Mouse (Mus musculus) embryonic facial prominence, embryonic 13.5 days (tissue): ENCODE data around the gene Fkbp7. TPM values are rescaled to one million over a fixed set of nuclear protein-coding genes. Genes with fewer than 3 reads are reported as not detected.

Experiments
- ATAC-seq: fragments of 200-750 bp; cut with Nextera tagmentation; 2 replicates; pipeline ENCODE4 v1.8.0; 2017; ENCODE audit warnings: low read depth; ENCODE audit not compliant: insufficient number of reproducible peaks, insufficient read depth, low FRiP score, low TSS enrichment
- H3K27ac ChIP-seq: fragments of 300-500 bp; sonication (generic); 2 replicates; pipeline ENCODE4 v1.5.1; 2015; ENCODE audit warnings: moderate library complexity, mild to moderate bottlenecking, inconsistent platforms
- H3K27me3 ChIP-seq: fragments of 300-500 bp; sonication (generic); 2 replicates; pipeline ENCODE4 v1.6.1; 2015; ENCODE audit warnings: mild to moderate bottlenecking, inconsistent platforms
- H3K36me3 ChIP-seq: fragments of 300-500 bp; sonication (generic); 2 replicates; pipeline ENCODE4 v1.6.1; 2015; ENCODE audit warnings: mild to moderate bottlenecking, inconsistent platforms
- H3K4me1 ChIP-seq: fragments of 300-500 bp; sonication (generic); 2 replicates; pipeline ENCODE4 v1.6.1; 2015; ENCODE audit warnings: inconsistent platforms
- H3K4me2 ChIP-seq: fragments of 300-500 bp; sonication (generic); 2 replicates; pipeline ENCODE4 v1.6.1; 2015; ENCODE audit warnings: moderate library complexity, mild to moderate bottlenecking, inconsistent platforms
- H3K4me3 ChIP-seq: fragments of 300-500 bp; sonication (generic); 2 replicates; pipeline ENCODE4 v1.5.1; 2015; ENCODE audit warnings: mild to moderate bottlenecking, inconsistent platforms
- H3K9ac ChIP-seq: fragments of 300-500 bp; sonication (generic); 2 replicates; pipeline ENCODE4 v1.6.1; 2015; ENCODE audit warnings: mild to moderate bottlenecking, inconsistent platforms
- H3K9me3 ChIP-seq: fragments of 300-500 bp; sonication (generic); 2 replicates; pipeline ENCODE4 v1.6.1; 2016; ENCODE audit warnings: inconsistent platforms
- WGBS: fragments of 180-500 bp; shearing (Covaris S2); methylation state at CpG from one replicate; pipeline ENCODE4 v1.1.7; 2015; ENCODE audit warnings: mixed read lengths; 5-methylcytosine and 5-hydroxymethylcytosine counted together
- polyA plus RNA-seq: library from polyadenylated mRNA; unstranded; fragments of >200 nt; fragmentation: Nextera tagmentation; extraction: Ambion mirVana; gene quantifications from 2 replicates; pipeline ENCODE4 v1.2.1, GENCODE M21; 2015

Fkbp7 gene
- polyA plus RNA-seq, 1 experiment from 2014 or later = 95.8 TPM

GRCm38 (mm10) chr2:76659419-76659818 is 13.5 kb downstream of the Fkbp7 start:
- ATAC-seq = no peak
- H3K9me3 ChIP-seq = no peaks in the 10 kb centered on the region
- peaks cover 25% of the 10 kb centered on the region for H3K36me3 ChIP-seq
- no peak overlapping the region for H3K27ac ChIP-seq
- H3K4me3 ChIP-seq = no peak overlapping the region
- no peak overlapping the region for H3K4me2 ChIP-seq
- no peaks in the 10 kb centered on the region for H3K27me3 ChIP-seq
- peaks cover 4% of the 10 kb centered on the region; the same call in 1 of the 2 replicates for H3K4me1 ChIP-seq
- 45% methylated on average over 6 of the region's 8 CpGs for WGBS
- H3K9ac ChIP-seq = no peak overlapping the region

DNA sequence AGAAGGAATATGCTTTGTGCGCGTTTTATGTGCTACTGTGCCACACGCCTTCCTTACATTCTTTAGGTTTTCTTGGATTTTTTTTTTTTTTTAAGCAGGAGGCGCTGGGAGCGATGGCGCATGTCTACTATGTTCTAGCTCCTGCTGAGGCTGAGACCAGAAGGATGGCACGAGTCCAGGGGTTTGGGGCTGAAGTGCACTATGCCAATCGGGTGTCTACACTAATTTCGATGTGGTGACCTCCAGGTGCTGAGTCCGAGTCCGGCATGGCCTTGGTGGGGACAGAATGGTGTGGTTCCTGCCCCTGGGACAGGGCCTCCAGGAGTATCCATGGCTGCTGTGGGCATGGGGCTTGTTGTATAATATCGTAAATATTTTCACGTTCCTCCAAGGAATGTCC is 14.4 kb downstream of the Fkbp7 start:
- ATAC-seq = no peak
- Histone ChIP-seq H3K4me1 (peaks cover 4% of the 10 kb centered on the region; the same call in 1 of the 2 replicates), H3K4me2 (no peak overlapping the region), H3K27ac (no peak overlapping the region), H3K27me3 (no peaks in the 10 kb centered on the region), H3K36me3 (peaks cover 18% of the 10 kb centered on the region), H3K4me3 (no peak overlapping the region), H3K9me3 (no peaks in the 10 kb centered on the region), H3K9ac (no peak overlapping the region)
- 79% methylated on average over 13 of the region's 13 CpGs for WGBS

- WGBS = 6% methylated on average over 1 of the region's 1 CpGs
- H3K36me3 ChIP-seq = no peaks in the 10 kb centered on the region
- no peak overlapping the region for H3K4me2 ChIP-seq
- no peak for ATAC-seq
- no peaks in the 10 kb centered on the region for H3K9me3 ChIP-seq
- no peak overlapping the region for H3K4me3 ChIP-seq
- no peak overlapping the region for H3K27ac ChIP-seq
- no peaks in the 10 kb centered on the region for H3K27me3 ChIP-seq
- no peak overlapping the region for H3K9ac ChIP-seq
- H3K4me1 ChIP-seq = peaks cover 4% of the 10 kb centered on the region; the same call in 1 of the 2 replicates
Observed at GRCm38 (mm10) chr2:76655982-76656381, 16.9 kb downstream of the Fkbp7 start.

DNA sequence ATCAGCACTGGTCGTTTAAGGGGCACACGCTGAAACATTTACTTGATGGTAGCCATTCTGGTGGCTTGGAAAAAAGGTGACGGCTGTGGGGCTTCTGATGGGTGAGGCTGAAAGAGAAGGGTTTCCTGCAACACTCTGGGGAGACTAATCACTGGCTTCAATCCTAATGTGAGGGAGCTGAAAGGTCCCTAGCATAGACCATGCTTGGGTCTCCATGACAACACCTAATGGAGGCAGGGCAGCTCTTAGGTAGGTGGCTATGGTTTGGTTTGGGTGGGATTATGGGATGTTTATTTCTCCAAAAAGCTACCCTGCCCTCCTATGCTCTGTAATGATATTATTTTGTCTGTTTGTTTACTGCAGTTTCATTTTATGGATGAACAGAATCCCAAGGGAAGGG is 17.5 kb downstream of the Fkbp7 start:
- no peak overlapping the region for H3K9ac ChIP-seq
- H3K9me3 ChIP-seq = no peaks in the 10 kb centered on the region
- H3K36me3 ChIP-seq = no peaks in the 10 kb centered on the region
- H3K4me2 ChIP-seq = no peak overlapping the region
- 82% methylated on average over 3 of the region's 3 CpGs for WGBS
- ATAC-seq = no peak
- H3K4me1 ChIP-seq = peaks cover 4% of the 10 kb centered on the region; the same call in 1 of the 2 replicates
- H3K27me3 ChIP-seq = no peaks in the 10 kb centered on the region
- no peak overlapping the region for H3K27ac ChIP-seq
- H3K4me3 ChIP-seq = no peak overlapping the region

- Histone ChIP-seq H3K9me3 (no peaks in the 10 kb centered on the region), H3K4me3 (no peak overlapping the region), H3K27me3 (no peaks in the 10 kb centered on the region), H3K27ac (no peak overlapping the region), H3K4me2 (no peak overlapping the region), H3K36me3 (no peaks in the 10 kb centered on the region), H3K9ac (no peak overlapping the region), H3K4me1 (peaks cover 4% of the 10 kb centered on the region; the same call in 1 of the 2 replicates)
- 74% methylated on average over 5 of the region's 5 CpGs for WGBS
- no peak for ATAC-seq
Observed at GRCm38 (mm10) chr2:76654646-76655045, 18.3 kb downstream of the Fkbp7 start.

DNA sequence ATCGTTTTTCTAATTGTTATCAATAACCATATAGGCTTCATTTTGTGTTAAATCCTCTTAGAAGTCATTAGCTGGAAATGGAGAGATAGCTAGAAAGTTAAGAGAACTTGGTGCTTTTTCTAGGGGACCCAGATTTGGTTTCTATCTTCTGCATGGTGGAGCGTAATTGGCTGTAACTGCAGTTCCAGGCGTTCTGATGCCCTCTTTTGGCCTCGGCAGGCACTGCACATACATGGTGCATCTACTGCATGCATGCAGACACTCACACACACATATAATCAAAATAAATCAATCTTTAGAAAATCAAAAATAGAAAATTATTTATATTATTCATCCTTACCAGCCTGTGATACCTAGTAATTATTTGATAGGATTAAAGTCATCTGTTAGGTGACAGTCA is 19.8 kb downstream of the Fkbp7 start:
- Histone ChIP-seq H3K27ac (no peak overlapping the region), H3K27me3 (no peaks in the 10 kb centered on the region), H3K4me2 (no peak overlapping the region), H3K9ac (no peak overlapping the region), H3K9me3 (no peaks in the 10 kb centered on the region), H3K36me3 (no peaks in the 10 kb centered on the region), H3K4me3 (no peak overlapping the region), H3K4me1 (0 out of 2 replicates have a peak, but pooled peaks cover 5% of the 10 kb centered on the region)
- ATAC-seq = no peak
- WGBS = 94% methylated on average over 4 of the region's 4 CpGs

DNA sequence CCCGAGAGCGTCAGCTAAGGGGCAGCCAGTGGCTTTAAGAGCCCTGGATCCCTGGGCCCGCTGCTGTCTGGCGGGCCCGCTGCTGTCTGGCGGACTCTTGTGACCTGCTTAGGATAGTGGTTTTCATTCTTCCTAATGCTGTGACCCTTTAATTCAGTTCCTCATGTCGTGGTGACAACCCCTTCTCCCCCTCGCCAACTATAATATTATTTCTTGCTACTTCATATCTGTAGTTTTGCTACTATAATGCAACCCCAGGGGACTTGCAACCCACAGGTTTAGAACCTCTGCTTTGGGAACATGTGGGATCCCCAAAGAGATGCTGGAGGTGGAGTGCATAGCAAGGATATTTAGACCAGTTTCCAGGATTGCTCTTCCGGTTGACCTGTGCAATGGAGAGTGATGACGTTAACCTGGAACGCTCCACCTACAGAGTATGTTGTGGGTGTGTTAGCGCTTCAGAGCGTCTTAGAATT is 24.2 kb downstream of the Fkbp7 start:
- Histone ChIP-seq H3K36me3 (peaks cover 8% of the 10 kb centered on the region), H3K4me2 (peak overlapping the region; percentile 81), H3K9ac (peak overlapping the region; percentile 72), H3K4me3 (peak overlapping the region; percentile 86), H3K27me3 (no peaks in the 10 kb centered on the region), H3K4me1 (peaks cover 15% of the 10 kb centered on the region), H3K9me3 (no peaks in the 10 kb centered on the region), H3K27ac (peak overlapping the region; percentile 90)
- WGBS = 27% methylated on average over 13 of the region's 13 CpGs
- ATAC-seq = no peak

- peak within 1 kb of the TSS; percentile 86 for H3K4me3 ChIP-seq
- no peaks in the 10 kb centered on the region for H3K27me3 ChIP-seq
- ATAC-seq = peak; percentile 99
- peak within 1 kb of the TSS; percentile 90 for H3K27ac ChIP-seq
- H3K4me2 ChIP-seq = peak within 1 kb of the TSS; percentile 81
- peak within 1 kb of the TSS; percentile 93 for H3K9ac ChIP-seq
- H3K36me3 ChIP-seq = peaks cover 13% of the 10 kb centered on the region
- peaks cover 15% of the 10 kb centered on the region for H3K4me1 ChIP-seq
- H3K9me3 ChIP-seq = no peaks in the 10 kb centered on the region
- under 1% methylated on average over 38 of the region's 42 CpGs for WGBS
Observed at GRCm38 (mm10) chr2:76647883-76648570, 24.9 kb downstream of the Fkbp7 start, which contains the start of the genes Prkra and Pjvk. Gene Prkra, minus strand, starts transcription at chr2:76648015. Gene Pjvk, plus strand, starts transcription at chr2:76648476.

DNA sequence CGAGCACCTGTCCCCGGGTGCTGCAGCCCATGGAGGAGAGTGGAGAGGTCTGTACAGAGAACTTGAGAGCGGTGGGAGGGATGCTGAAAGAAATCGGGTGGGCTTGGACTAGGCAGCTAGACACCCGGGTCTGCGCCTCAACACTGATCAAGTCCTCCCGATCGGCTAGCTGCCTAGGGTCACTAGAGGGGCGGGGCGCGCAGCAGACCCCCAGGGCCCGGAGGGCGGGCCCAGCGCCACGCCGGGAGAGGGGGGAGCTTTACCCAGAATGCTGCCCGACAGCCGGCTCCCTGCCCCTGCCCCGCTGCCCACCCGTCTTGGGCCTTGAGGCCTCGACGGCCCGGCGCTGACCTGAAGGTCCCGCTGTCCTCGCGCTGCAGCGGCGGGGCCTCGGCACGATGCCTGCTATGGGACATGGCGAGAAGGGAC is 25.5 kb downstream of the Fkbp7 start:
- peak overlapping the region; percentile 86 for H3K4me3 ChIP-seq
- peak; percentile 50 for ATAC-seq
- peaks cover 15% of the 10 kb centered on the region for H3K4me1 ChIP-seq
- H3K27ac ChIP-seq = peak overlapping the region; percentile 90
- peaks cover 17% of the 10 kb centered on the region for H3K36me3 ChIP-seq
- no peaks in the 10 kb centered on the region for H3K27me3 ChIP-seq
- under 1% methylated on average over 32 of the region's 32 CpGs for WGBS
- H3K4me2 ChIP-seq = peak overlapping the region; percentile 81
- no peaks in the 10 kb centered on the region for H3K9me3 ChIP-seq
- peak overlapping the region; percentile 93 for H3K9ac ChIP-seq

- no peak overlapping the region for H3K4me3 ChIP-seq
- H3K27ac ChIP-seq = no peak overlapping the region
- H3K36me3 ChIP-seq = peaks cover 50% of the 10 kb centered on the region
- ATAC-seq = no peak
- H3K9me3 ChIP-seq = no peaks in the 10 kb centered on the region
- no peak overlapping the region for H3K4me2 ChIP-seq
- peaks cover 14% of the 10 kb centered on the region for H3K4me1 ChIP-seq
- H3K27me3 ChIP-seq = no peaks in the 10 kb centered on the region
- H3K9ac ChIP-seq = no peak overlapping the region
Observed at GRCm38 (mm10) chr2:76643801-76644200, 29.1 kb downstream of the Fkbp7 start.

DNA sequence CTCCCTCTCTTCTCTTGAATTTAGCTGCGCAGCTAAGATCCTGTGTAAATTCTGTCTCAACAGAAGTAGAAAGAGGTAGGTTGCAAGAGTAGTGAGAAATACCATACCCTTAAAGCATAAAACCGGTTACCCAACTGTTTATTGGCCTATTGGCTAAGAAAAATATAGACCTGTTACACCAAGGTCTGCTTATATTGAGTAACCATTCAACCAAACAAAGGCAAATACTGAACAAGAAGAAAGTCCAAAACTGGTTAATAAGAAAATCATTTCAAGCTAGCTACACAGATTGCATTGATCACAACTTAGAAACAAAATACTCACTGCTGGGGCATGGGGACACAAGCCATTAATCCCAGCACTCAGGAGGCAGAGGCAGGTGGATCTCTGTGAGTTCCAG is 33.3 kb downstream of the Fkbp7 start:
- no peak overlapping the region for H3K9ac ChIP-seq
- H3K36me3 ChIP-seq = peaks cover 86% of the 10 kb centered on the region
- H3K4me2 ChIP-seq = no peak overlapping the region
- no peak overlapping the region for H3K27ac ChIP-seq
- no peak overlapping the region for H3K4me3 ChIP-seq
- WGBS = 96% methylated on average over 2 of the region's 2 CpGs
- no peaks in the 10 kb centered on the region for H3K27me3 ChIP-seq
- ATAC-seq = no peak
- H3K4me1 ChIP-seq = no peaks in the 10 kb centered on the region
- no peaks in the 10 kb centered on the region for H3K9me3 ChIP-seq

- no peak overlapping the region for H3K4me2 ChIP-seq
- H3K4me1 ChIP-seq = no peaks in the 10 kb centered on the region
- 94% methylated on average over 4 of the region's 4 CpGs for WGBS
- no peaks in the 10 kb centered on the region for H3K27me3 ChIP-seq
- no peak overlapping the region for H3K9ac ChIP-seq
- H3K27ac ChIP-seq = no peak overlapping the region
- H3K4me3 ChIP-seq = no peak overlapping the region
- no peak for ATAC-seq
- H3K9me3 ChIP-seq = no peaks in the 10 kb centered on the region
- H3K36me3 ChIP-seq = peaks cover 94% of the 10 kb centered on the region
Observed at GRCm38 (mm10) chr2:76631600-76631999, 41.3 kb downstream of the Fkbp7 start.
